Mouse (Mus musculus): ENCODE data around the gene Slc25a51. TPM values are rescaled to one million over a fixed set of nuclear protein-coding genes. Genes with fewer than 3 reads are reported as not detected.
A peak's percentile ranks its signal among the peaks of the same experiment; 100 is the strongest.

Slc25a51 gene
- polyA plus RNA-seq, 1 experiment from 2014 or later, result 77.6 TPM

DNA sequence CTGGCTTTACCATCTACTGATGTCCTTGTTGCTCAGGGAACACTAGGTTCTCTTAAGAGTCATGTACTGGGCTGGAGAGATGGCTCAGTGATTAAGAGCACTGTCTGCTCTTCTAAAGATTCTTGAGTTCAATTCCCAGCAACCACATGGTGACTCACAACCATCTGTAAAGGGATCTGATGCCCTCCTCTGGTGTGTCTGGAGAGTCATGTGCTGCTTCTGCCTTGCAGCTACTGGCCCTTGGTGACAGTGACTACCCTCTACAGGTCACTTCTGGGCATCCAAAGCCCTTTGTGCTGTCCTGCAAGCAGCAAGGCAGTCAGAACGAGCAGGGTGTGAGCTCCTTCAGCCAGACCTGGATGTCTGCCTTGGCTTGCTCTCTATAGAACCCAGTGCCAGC is 33.2 kb upstream of the Slc25a51 start:
- WGBS, result 67% methylated on average over 1 of the region's 1 CpGs
- Histone ChIP-seq H3K9me3 (no peaks in the 10 kb centered on the region), H3K4me3 (no peak overlapping the region), H3K27me3 (ENCODE audit: insufficient read depth, poor library complexity, severe bottlenecking) (0 out of 2 replicates have a peak, but pooled peaks cover 3% of the 10 kb centered on the region), H3K4me1 (replicated peaks) (peaks cover 81% of the 10 kb centered on the region), H3K36me3 (peaks cover 26% of the 10 kb centered on the region; the same call in 1 of the 2 replicates), H3K27ac (0 out of 2 replicates have a peak overlapping the region, but pooled peaks have one; percentile 9)
- no peak for DNase-seq (ENCODE audit: low spot score)

DNA sequence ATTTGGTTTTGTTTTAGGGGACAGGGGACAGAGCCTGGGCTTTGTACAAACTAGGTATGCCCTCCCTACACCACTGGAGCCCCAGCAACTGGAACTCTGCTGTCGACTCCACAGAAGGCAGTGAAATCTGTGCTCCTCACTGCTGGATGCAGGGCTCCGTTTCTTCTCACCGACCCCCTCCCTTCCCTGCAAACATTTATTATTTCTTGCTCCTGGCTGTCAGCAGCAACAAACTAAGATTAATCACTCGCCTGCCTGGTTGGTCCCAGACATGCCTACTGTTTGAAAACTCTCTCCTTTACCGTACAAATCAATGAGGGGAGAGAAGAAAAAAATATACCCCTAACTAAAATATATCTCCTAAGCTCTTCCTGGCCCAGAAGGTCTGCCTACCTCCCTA is 30.7 kb upstream of the Slc25a51 start:
- H3K27ac ChIP-seq, result peak overlapping the region; percentile 57; the same call in 1 of the 2 replicates

DNA sequence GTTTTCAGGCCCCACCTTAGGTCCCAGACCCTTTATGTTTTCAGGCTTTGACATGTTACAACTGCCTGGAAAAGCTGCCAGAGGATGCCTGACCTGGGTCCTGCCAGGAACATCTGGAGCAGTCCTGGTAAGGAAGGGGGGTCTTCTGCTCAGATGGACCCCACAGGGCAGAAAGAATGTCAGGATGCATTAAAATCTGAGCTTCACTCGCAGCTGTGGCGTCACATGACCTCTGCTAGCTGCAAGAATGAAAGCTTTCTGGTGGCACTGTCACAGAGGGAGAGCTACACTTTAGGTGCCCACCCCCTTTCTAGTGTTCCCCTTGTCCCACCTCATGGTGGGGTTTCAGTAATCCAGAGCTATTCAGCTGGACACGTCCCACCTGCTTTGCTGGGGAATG is 28.4 kb upstream of the Slc25a51 start:
- Histone ChIP-seq H3K27me3 (ENCODE audit: insufficient read depth, poor library complexity, severe bottlenecking) (0 out of 2 replicates have a peak, but pooled peaks cover 3% of the 10 kb centered on the region), H3K4me3 (no peak overlapping the region), H3K4me1 (replicated peaks) (peaks cover 86% of the 10 kb centered on the region), H3K27ac (peak overlapping the region; percentile 62), H3K36me3 (0 out of 2 replicates have a peak, but pooled peaks cover 7% of the 10 kb centered on the region), H3K9me3 (no peaks in the 10 kb centered on the region)
- DNase-seq (ENCODE audit: low spot score), result no peak
- WGBS, result 58% methylated on average over 3 of the region's 3 CpGs

More for the DNA sequence above, 30.7 kb upstream of the Slc25a51 start:
- Histone ChIP-seq H3K36me3 (peaks cover 20% of the 10 kb centered on the region; the same call in 1 of the 2 replicates), H3K4me3 (no peak overlapping the region), H3K9me3 (no peaks in the 10 kb centered on the region), H3K27me3 (ENCODE audit: insufficient read depth, poor library complexity, severe bottlenecking) (0 out of 2 replicates have a peak, but pooled peaks cover 3% of the 10 kb centered on the region), H3K4me1 (replicated peaks) (peaks cover 81% of the 10 kb centered on the region)
- WGBS, result 57% methylated on average over 5 of the region's 5 CpGs
- no peak for DNase-seq (ENCODE audit: low spot score)

DNA sequence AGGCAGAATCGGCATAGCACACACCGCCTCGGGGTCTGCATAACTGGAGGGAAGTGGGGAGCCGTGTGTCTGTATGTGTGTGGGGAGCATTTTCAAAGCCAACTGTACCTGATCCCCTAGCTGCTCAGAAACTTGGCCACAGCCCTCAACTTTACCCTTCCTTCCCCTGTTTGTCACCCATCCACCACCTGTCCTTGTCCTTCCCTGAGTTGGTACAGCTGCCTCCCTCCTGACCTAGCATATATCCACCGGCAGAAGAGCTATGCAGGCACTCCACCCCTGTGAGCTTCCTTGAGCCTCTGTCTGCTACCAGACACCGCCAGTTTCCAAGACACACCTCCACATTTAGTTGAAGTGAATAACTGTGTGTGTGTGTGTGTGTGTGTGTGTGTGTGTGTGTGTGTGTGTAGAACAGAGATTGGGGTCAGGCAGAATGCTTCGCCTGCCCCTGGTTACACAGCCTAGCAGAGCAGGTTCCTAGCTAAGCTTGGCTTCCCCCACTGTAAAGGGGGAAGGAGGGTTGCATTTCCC is 27.9 kb upstream of the Slc25a51 start:
- Histone ChIP-seq H3K4me1 (replicated peaks) (peaks cover 90% of the 10 kb centered on the region), H3K9me3 (no peaks in the 10 kb centered on the region), H3K27me3 (ENCODE audit: insufficient read depth, poor library complexity, severe bottlenecking) (0 out of 2 replicates have a peak, but pooled peaks cover 3% of the 10 kb centered on the region), H3K27ac (peak overlapping the region; percentile 62), H3K36me3 (peaks cover 7% of the 10 kb centered on the region; the same call in 1 of the 2 replicates), H3K4me3 (no peak overlapping the region)
- WGBS, result 72% methylated on average over 7 of the region's 7 CpGs
- no peak for DNase-seq (ENCODE audit: low spot score)

DNA sequence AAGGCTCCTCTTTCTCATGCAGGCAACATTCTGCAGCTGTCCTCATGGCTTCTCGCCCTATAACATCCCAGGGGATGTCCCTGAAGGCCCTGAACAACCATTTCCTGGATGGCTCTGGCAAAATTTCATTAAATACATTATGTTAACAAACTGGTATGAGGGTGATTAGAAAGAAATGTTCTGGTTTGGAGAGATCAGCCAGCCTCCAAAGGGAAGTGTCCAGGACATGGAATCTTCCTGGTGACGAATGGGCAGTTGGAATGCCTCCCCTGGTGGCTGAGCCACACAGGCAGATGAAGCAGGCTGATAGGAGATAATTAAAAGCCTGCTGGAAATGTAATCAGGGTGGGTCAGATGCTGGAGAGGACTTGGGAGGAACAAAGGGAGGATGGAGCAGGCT is 27.3 kb upstream of the Slc25a51 start:
- no peak overlapping the region for H3K4me3 ChIP-seq
- H3K27me3 ChIP-seq (ENCODE audit: insufficient read depth, poor library complexity, severe bottlenecking), result no peaks in the 10 kb centered on the region
- peaks cover 89% of the 10 kb centered on the region for H3K4me1 ChIP-seq (replicated peaks)
- H3K9me3 ChIP-seq, result no peaks in the 10 kb centered on the region
- no peak for DNase-seq (ENCODE audit: low spot score)
- H3K27ac ChIP-seq, result peak overlapping the region; percentile 62
- peaks cover 6% of the 10 kb centered on the region; the same call in 1 of the 2 replicates for H3K36me3 ChIP-seq
- 53% methylated on average over 2 of the region's 2 CpGs for WGBS

DNA sequence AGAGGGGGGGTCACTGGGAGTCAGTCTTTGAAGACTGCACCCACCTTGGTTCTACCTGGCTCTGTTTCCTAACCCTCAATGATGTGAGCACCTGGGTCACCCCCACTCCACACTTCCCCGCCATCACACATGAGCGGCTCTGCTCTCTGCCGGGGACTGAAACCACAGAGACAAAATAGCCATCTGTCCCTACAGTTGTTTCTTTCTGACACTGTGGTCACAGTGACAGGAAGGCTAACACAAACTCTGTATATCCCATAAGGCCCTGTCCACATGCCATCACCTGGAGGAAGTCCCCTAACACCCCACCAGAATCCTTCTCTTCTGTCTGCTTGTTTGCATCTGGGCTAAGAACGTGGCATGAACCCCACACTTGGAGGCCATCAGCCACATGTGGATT is 26.1 kb upstream of the Slc25a51 start:
- peaks cover 77% of the 10 kb centered on the region for H3K4me1 ChIP-seq (replicated peaks)
- H3K27me3 ChIP-seq (ENCODE audit: insufficient read depth, poor library complexity, severe bottlenecking), result no peaks in the 10 kb centered on the region
- no peak overlapping the region for H3K27ac ChIP-seq
- whole genome bisulfite sequencing, result 75% methylated on average over 4 of the region's 4 CpGs
- H3K9me3 ChIP-seq, result no peaks in the 10 kb centered on the region
- no peak for DNase-seq (ENCODE audit: low spot score)
- no peak overlapping the region for H3K4me3 ChIP-seq
- H3K36me3 ChIP-seq, result no peaks in the 10 kb centered on the region; the same call in 1 of the 2 replicates

DNA sequence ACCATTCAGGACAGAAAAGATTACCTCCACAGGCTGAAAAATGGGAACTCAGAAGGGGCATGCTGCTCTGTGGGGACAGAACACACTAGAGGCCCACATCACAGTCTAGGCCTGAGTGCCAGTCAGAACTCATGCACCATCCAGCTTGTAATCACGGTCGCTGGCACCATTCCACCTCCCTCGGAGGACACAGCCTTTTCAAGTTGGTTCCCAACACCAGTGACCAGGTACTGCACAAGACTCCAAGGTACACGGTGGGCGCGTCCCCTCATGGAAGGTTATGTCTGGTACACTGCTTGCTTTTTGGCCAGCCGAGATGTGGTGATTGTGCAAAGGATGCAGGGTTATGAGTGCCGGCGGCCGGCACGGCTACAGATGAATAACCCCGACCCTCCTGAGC is 25.5 kb upstream of the Slc25a51 start:
- Histone ChIP-seq H3K27me3 (ENCODE audit: insufficient read depth, poor library complexity, severe bottlenecking) (no peaks in the 10 kb centered on the region), H3K9me3 (no peaks in the 10 kb centered on the region), H3K36me3 (no peaks in the 10 kb centered on the region; the same call in 1 of the 2 replicates), H3K27ac (peak overlapping the region; percentile 24), H3K4me1 (replicated peaks) (peaks cover 76% of the 10 kb centered on the region), H3K4me3 (no peak overlapping the region)
- WGBS, result 87% methylated on average over 12 of the region's 12 CpGs
- DNase-seq (ENCODE audit: low spot score), result no peak

DNA sequence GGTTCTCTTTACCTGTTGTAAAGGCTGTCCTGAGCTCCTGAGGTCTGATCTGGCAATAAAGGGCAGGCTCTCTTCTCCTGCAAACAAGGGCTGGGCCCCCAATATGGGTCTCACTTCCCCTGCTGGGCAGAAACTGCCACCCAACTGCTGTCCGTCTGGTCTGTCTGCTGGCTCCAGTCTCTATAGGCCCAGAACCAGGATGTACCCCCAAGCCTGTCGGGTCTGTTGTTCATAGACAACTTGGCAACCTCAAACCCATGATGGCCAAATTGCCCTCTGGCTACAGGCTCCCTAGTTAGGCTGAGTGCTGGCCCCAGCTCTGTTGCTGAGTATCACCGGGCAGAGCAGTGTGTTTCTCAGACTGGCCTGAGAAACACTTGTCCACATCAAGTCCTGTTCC is 23.2 kb upstream of the Slc25a51 start:
- Histone ChIP-seq H3K27ac (no peak overlapping the region), H3K36me3 (no peaks in the 10 kb centered on the region; the same call in 1 of the 2 replicates), H3K4me3 (no peak overlapping the region), H3K27me3 (ENCODE audit: insufficient read depth, poor library complexity, severe bottlenecking) (0 out of 2 replicates have a peak, but pooled peaks cover 3% of the 10 kb centered on the region), H3K9me3 (no peaks in the 10 kb centered on the region), H3K4me1 (replicated peaks) (peaks cover 76% of the 10 kb centered on the region)
- WGBS, result 89% methylated on average over 3 of the region's 3 CpGs
- DNase-seq (ENCODE audit: low spot score), result no peak

DNA sequence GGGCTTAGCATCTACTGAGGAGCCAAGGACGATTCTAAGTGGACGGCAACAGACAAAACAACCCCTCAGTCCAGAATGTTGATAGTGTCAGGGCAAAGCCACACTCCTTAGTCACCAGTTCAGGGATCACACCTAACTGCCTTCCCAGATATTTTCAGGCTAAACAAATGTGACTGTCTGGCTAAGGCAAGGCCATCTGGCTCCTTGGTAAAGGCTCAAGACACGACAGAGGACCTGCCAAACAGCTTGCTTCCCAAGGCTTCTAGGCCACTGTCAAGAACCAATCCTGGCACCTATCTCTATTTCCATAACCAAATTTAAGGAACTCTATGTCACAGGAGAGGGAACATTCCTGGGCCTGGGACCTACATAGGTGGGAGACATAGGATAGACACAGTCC is 22.8 kb upstream of the Slc25a51 start:
- 0 out of 2 replicates have a peak, but pooled peaks cover 3% of the 10 kb centered on the region for H3K27me3 ChIP-seq (ENCODE audit: insufficient read depth, poor library complexity, severe bottlenecking)
- no peak overlapping the region for H3K4me3 ChIP-seq
- H3K9me3 ChIP-seq, result no peaks in the 10 kb centered on the region
- no peak overlapping the region for H3K27ac ChIP-seq
- H3K36me3 ChIP-seq, result no peaks in the 10 kb centered on the region; the same call in 1 of the 2 replicates
- H3K4me1 ChIP-seq (replicated peaks), result peaks cover 76% of the 10 kb centered on the region
- DNase-seq (ENCODE audit: low spot score), result no peak
- WGBS, result 89% methylated on average over 3 of the region's 3 CpGs

DNA sequence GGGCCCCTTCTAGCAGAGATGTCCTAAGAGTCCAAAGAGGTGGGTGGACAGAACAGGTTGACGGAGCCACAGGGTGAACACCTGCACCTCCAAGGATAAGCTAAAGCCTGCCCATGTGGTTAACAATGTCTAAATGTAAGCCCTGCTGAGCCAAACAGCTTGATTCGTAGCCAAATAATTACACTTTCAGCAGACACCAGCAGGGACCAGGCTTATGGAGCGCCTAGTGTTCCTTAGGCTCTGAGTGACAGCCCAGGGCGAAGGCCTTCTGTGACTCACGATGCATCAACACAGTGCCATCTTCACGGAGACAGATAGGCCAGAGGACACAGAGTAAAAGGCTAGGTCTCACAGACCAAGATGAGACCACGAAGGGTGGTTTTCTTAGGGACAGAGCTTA is 20.9 kb upstream of the Slc25a51 start:
- Histone ChIP-seq H3K27ac (no peak overlapping the region), H3K36me3 (no peaks in the 10 kb centered on the region; the same call in 1 of the 2 replicates), H3K4me3 (no peak overlapping the region), H3K9me3 (no peaks in the 10 kb centered on the region), H3K27me3 (ENCODE audit: insufficient read depth, poor library complexity, severe bottlenecking) (peaks cover 8% of the 10 kb centered on the region; the same call in 1 of the 2 replicates), H3K4me1 (replicated peaks) (peaks cover 65% of the 10 kb centered on the region)
- 79% methylated on average over 7 of the region's 7 CpGs for WGBS
- DNase-seq (ENCODE audit: low spot score), result no peak

DNA sequence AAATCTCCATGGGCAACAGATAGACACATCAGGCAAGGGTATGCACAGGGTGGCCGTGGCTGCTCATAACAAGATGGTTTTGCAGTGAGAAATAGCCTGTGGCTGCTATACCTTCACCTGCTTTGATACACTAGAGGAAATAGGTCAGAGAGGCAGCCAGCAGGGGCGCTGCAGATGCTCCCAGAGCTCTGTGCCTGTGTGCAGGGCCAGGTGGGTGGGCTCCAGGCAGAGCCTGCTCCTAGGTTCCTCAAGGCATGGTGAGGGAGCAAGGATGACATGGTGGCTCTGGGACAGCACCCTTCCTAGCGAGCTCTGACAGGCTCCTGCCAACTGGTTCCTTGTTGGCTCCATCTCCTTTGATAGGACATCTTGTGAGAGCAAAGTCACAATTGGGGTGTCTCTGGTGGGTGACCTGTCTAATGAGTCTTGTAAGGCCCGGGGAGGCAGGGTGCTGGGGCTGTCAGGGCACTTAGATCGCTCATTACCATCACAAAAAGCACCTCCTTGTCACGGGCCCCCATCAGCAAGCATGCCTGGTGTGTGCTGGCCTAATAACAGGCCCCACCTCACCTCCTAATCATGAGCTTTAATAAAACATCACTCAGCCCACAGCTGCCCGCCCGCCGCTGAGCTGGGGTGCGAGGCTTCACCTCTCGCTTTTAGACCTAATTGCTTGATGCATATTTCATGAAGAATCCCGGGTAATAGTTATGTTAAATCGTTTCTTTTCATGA is 18.3 kb upstream of the Slc25a51 start:
- Histone ChIP-seq H3K27me3 (ENCODE audit: insufficient read depth, poor library complexity, severe bottlenecking) (peaks cover 8% of the 10 kb centered on the region; the same call in 1 of the 2 replicates), H3K27ac (peak overlapping the region; percentile 19; the same call in 1 of the 2 replicates), H3K4me3 (no peak overlapping the region), H3K36me3 (no peaks in the 10 kb centered on the region; the same call in 1 of the 2 replicates), H3K4me1 (replicated peaks) (peaks cover 55% of the 10 kb centered on the region), H3K9me3 (no peaks in the 10 kb centered on the region)
- peak; percentile 34 for DNase-seq (ENCODE audit: low spot score)
- 62% methylated on average over 13 of the region's 13 CpGs for WGBS

DNA sequence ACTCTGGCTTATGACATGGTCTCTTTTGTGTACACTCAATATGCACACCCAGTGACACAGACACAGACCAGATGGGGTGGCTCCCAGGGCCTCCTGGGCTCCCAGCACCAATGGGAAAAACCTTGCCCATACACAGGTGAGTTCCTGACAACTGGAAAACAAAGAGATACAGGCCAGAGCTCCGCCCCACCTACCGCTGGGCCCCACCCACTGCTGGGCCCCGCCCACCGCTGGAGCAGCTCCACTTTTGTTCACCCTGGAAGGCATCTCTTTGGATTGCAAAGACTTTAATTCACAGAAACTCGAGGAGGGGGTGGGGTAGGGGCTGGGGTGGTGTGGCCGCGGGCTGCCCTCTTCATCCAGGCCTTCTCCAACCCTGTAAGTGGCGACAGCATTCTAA is 14.8 kb upstream of the Slc25a51 start:
- no peaks in the 10 kb centered on the region for H3K36me3 ChIP-seq
- peak overlapping the region; percentile 19 for H3K27ac ChIP-seq
- H3K4me3 ChIP-seq, result no peak overlapping the region
- H3K27me3 ChIP-seq (ENCODE audit: insufficient read depth, poor library complexity, severe bottlenecking), result peaks cover 13% of the 10 kb centered on the region; the same call in 1 of the 2 replicates
- no peaks in the 10 kb centered on the region for H3K9me3 ChIP-seq
- H3K4me1 ChIP-seq (replicated peaks), result peaks cover 67% of the 10 kb centered on the region
- no peak for DNase-seq (ENCODE audit: low spot score)
- 26% methylated on average over 8 of the region's 8 CpGs for WGBS

DNA sequence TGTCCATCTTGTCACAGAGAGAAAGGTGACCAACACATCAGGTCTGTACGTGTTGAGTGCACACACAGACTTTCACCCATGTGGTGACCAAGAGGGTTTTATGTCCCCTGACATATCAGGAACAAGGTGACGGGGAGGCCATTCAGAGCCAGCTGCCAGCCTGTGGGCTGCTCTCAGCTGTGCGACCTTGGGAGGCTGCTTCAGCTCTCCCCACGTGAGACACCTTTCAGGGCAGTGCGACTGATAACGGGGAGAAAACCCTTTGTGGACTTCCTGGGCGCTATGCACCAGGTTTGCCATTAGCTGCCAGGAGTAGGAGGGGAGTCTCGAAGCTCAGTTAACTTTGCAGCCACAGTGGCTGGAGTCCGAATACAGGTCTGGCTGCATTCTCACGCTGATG is 14.1 kb upstream of the Slc25a51 start:
- Histone ChIP-seq H3K27me3 (ENCODE audit: insufficient read depth, poor library complexity, severe bottlenecking) (peaks cover 10% of the 10 kb centered on the region; the same call in 1 of the 2 replicates), H3K4me1 (replicated peaks) (peaks cover 67% of the 10 kb centered on the region), H3K27ac (0 out of 2 replicates have a peak overlapping the region, but pooled peaks have one; percentile 23), H3K36me3 (no peaks in the 10 kb centered on the region), H3K9me3 (no peaks in the 10 kb centered on the region), H3K4me3 (no peak overlapping the region)
- no peak for DNase-seq (ENCODE audit: low spot score)
- 85% methylated on average over 10 of the region's 10 CpGs for WGBS

Data from hindbrain, embryonic 10.5 days (tissue).